Comparison of ENCODE assay signal across 10 mouse cellular contexts in the genomic region with DNA sequence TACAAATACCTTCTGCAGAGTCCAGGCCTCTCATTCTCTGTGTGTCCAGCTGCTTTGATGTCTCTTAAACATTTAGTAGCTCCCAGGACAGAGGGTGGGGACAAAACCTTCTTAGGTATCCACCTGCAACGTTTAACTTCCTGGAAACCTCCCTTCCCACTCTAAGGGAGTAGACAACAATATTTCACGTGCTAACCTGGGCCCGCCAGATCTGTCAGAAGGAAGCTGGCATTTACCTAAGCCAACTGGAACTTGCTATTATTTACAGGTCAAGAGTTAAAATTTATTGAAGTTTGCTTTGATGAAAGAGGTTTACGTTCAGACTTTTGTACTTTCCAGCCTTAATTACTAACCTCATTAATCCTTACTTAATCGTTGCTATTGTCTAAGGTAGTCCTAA. TPM values are rescaled to one million over a fixed set of nuclear protein-coding genes. Genes with fewer than 3 reads are reported as not detected.
DNase-seq lines count a peak whose midpoint lies in the region; ATAC-seq and TF ChIP-seq lines count a peak whose summit lies in the region.
"Had no signal": no experiment of that assay in that cellular context is flagged by ENCODE, and none has a peak within 500 bp of the region (broad histone marks: within the 10 kb centered on the region; RNA-seq: fewer than 3 reads in every experiment).

No protein-coding gene starts in this region.

- no peak for DNase-seq in layer of hippocampus, adult 2 months (ENCODE audit: low spot score in 2 of 2)
- DNase-seq in layer of hippocampus, postnatal 36 days, result no peak
- peak; percentile 79 for DNase-seq in kidney, adult 9 months
- no peak for DNase-seq in liver, postnatal 0 days
- no peak for DNase-seq in embryo, embryonic 10.5 days (ENCODE audit: low spot score)
- DNase-seq in thymus, postnatal 14 days, result no peak
- DNase-seq: gastrocnemius, postnatal 14 days; thymus, postnatal 4 days had no signal

- 23% methylated on average over 5 of the region's 5 CpGs for WGBS in embryonic facial prominence, embryonic 13.5 days
- 18% methylated on average over 5 of the region's 5 CpGs for WGBS in liver, postnatal 0 days (ENCODE audit: insufficient replicate concordance)

- peaks cover 9% of the 10 kb centered on the region for H3K4me1 ChIP-seq in embryonic facial prominence, embryonic 13.5 days
- H3K4me1 ChIP-seq in liver, postnatal 0 days (ENCODE audit: insufficient read depth), result peaks cover 15% of the 10 kb centered on the region; the same call in 1 of the 2 replicates

- H3K4me2 ChIP-seq in embryonic facial prominence, embryonic 13.5 days, result peak overlapping the region; percentile 94; the same call in 1 of the 2 replicates
- peak overlapping the region; percentile 77 for H3K4me2 ChIP-seq in liver, postnatal 0 days (ENCODE audit: low read depth, low read length)

- no peak for TF ChIP-seq CTCF in layer of hippocampus, adult 2 months (conservative IDR thresholded peaks at IDR 0.05)
- no peak for TF ChIP-seq CTCF in liver, postnatal 0 days (IDR thresholded peaks at IDR 0.05; ENCODE audit: low read depth)

- no peaks in the 10 kb centered on the region for H3K9me3 ChIP-seq in embryonic facial prominence, embryonic 13.5 days
- no peaks in the 10 kb centered on the region for H3K9me3 ChIP-seq in liver, postnatal 0 days (ENCODE audit: low read length)

- ATAC-seq in embryonic facial prominence, embryonic 13.5 days (ENCODE audit: insufficient number of reproducible peaks, insufficient read depth, low FRiP score, low TSS enrichment, low read depth), result no peak
- no peak for ATAC-seq in liver, postnatal 0 days

- peaks cover 53% of the 10 kb centered on the region for H3K27me3 ChIP-seq in embryonic facial prominence, embryonic 13.5 days
- H3K27me3 ChIP-seq in liver, postnatal 0 days (ENCODE audit: insufficient read depth, low read length), result peaks cover 9% of the 10 kb centered on the region; the same call in 1 of the 2 replicates

- no peak for TF ChIP-seq EP300 in liver, postnatal 0 days (IDR thresholded peaks at IDR 0.05; ENCODE audit: low read depth)

- peak overlapping the region; percentile 33; the same call in 1 of the 2 replicates for H3K27ac ChIP-seq in layer of hippocampus, adult 2 months
- H3K27ac ChIP-seq in embryonic facial prominence, embryonic 13.5 days, result no peak overlapping the region
- H3K27ac ChIP-seq in liver, postnatal 0 days (ENCODE audit: low read depth), result peak overlapping the region; percentile 97

- no peaks in the 10 kb centered on the region for H3K36me3 ChIP-seq in embryonic facial prominence, embryonic 13.5 days
- H3K36me3 ChIP-seq in liver, postnatal 0 days (replicated peaks; ENCODE audit: insufficient read depth, low read length), result no peaks in the 10 kb centered on the region

- peak overlapping the region; percentile 76; the same call in 1 of the 2 replicates for H3K4me3 ChIP-seq in layer of hippocampus, adult 2 months
- peak overlapping the region; percentile 65; the same call in 1 of the 2 replicates for H3K4me3 ChIP-seq in embryonic facial prominence, embryonic 13.5 days
- H3K4me3 ChIP-seq in liver, postnatal 0 days (ENCODE audit: low read depth, low read length), result peak overlapping the region; percentile 68

- H3K9ac ChIP-seq in embryonic facial prominence, embryonic 13.5 days, result no peak overlapping the region
- H3K9ac ChIP-seq in liver, postnatal 0 days (replicated peaks), result peak overlapping the region; percentile 81

RNA-seq across cellular contexts. Expression of gene Sgms2, which starts 2.2 kb away (rescaled TPM):
- 1 to 10 TPM; 1.4 to 3.1 TPM for total RNA-seq in layer of hippocampus, adult 2 months (2021)
- 1 to 10 TPM; 2.1 to 3.5 TPM for total RNA-seq in layer of hippocampus, postnatal 36 days (2021)
- polyA plus RNA-seq in embryonic facial prominence, embryonic 13.5 days (2015; fragmentation: Nextera tagmentation; extraction: Ambion mirVana), result 7.9 and 14.8 TPM in 2 replicates
- polyA plus RNA-seq in liver, postnatal 0 days (2015; fragmentation: Nextera tagmentation; extraction: Ambion mirVana), result 9.2 and 12.5 TPM in 2 replicates
- total RNA-seq: MEL had no signal
